Mouse (Mus musculus): ENCODE results near the gene Sdhd. TPM values are rescaled to one million over a fixed set of nuclear protein-coding genes. Genes with fewer than 3 reads are reported as not detected.

Sdhd gene
- polyA plus RNA-seq, 1 experiment from 2014 or later: 746 TPM

DNA sequence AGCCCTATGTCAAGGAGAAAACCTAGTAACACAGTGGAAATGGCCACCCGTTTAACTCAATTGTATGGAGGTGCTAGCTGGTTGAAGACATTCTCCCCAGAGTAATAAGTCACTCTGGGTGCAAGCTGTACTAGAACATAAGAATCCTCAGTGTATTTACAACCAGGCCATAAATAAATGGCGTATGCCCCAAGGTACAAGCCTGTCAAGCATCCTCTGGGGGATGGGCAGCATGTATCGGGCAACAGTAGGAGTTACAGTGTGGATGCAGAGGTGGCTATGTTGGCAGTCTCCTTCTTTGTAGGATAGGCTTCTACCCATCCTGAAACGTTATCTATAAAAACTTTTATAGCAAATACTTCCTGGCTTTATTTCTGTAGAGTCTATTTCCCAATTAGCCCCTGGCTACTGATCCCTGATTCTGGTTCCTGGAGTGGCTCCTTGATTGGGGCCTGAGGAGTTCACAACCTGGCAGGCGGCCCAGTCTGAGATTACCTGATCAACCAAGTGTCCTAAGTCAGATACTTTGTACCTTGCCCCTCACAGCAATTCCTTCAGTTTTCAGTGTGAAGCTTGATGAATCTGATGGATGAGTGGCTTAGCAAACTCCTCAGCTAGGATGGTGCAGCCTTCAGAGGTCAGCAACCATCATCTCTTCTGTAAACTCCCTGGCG, 18.3 kb downstream of the Sdhd start:
- no peaks in the 10 kb centered on the region for H3K4me1 ChIP-seq (replicated peaks)
- no peaks in the 10 kb centered on the region for H3K27me3 ChIP-seq
- no peaks in the 10 kb centered on the region for H3K9me3 ChIP-seq (replicated peaks)
- WGBS: 78% methylated on average over 6 of the region's 6 CpGs
- ATAC-seq (replicated peaks; ENCODE audit: insufficient number of reproducible peaks, insufficient read depth, low FRiP score, low read depth): no peak
- no peak overlapping the region for H3K4me3 ChIP-seq
- H3K27ac ChIP-seq: no peak overlapping the region
- H3K4me2 ChIP-seq: no peak overlapping the region
- no peak overlapping the region for H3K9ac ChIP-seq
- no peaks in the 10 kb centered on the region for H3K36me3 ChIP-seq

DNA sequence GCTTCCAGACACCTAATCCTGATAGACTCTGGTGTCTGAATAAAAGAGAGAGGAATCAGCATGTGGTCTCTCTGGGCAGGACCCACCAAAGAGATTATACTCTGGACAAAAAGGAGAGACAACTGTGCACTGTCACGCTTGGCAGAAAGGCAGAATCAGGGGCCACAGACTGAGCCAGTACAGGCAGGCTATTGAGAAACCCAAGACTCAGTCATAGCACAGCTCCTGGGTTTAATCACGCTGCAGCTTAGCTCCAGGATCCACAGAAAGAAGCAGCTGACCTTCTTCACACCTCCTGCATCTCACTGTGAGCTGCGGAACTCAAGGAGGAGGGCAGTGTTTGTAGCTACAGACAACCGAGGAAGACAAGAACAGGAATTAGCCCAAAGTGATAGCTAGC, 23.2 kb downstream of the Sdhd start:
- 39% methylated on average over 4 of the region's 4 CpGs for WGBS
- Histone ChIP-seq H3K4me1 (replicated peaks) (no peaks in the 10 kb centered on the region), H3K27ac (no peak overlapping the region), H3K4me2 (no peak overlapping the region), H3K9ac (no peak overlapping the region), H3K4me3 (no peak overlapping the region), H3K36me3 (no peaks in the 10 kb centered on the region), H3K9me3 (replicated peaks) (no peaks in the 10 kb centered on the region), H3K27me3 (no peaks in the 10 kb centered on the region)
- ATAC-seq (replicated peaks; ENCODE audit: insufficient number of reproducible peaks, insufficient read depth, low FRiP score, low read depth): no peak

DNA sequence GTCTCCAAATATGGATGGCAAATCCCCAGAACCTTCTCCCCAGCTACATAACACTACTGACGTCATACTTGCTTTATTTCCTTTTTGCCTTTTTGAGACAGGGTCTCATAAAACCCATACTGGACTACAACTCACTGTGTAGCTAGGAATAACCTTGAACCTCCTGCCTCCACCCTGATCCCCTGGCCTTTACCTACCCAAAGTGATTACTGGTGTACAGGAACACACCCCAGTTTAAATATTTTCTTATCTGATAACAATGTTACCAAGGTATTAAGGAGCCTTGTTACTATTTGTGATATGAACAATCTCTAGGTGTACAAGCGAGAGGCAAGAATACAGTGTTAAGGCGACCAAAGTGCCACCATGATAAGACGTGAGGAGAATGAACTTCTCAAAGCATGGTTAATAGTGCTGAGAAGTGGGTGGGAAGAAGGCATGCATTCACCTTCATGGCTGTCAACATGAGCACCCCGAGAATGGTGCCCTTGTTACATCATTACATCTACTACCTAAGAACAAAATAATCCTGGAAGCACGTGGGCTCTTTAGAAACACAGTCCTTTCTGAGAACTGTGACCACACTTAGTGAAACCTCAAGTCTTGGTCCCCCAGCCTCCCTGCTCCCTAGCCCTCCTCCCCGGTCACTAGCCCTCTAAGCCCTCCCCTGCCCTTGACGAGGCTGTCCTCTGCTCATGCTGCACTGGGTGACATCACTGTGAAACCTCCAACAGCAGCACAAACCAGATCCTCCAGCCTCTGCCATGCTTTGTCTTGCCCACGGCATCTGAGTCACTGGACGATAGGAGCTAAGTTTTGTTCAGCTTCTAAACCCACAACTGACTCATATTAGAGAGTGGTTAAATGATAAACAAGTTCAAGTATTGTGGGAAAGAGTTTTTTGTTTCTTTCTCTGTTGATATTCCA, 33.8 kb downstream of the Sdhd start:
- Histone ChIP-seq H3K9ac (no peak overlapping the region), H3K4me2 (no peak overlapping the region), H3K4me3 (no peak overlapping the region), H3K9me3 (replicated peaks) (no peaks in the 10 kb centered on the region), H3K27ac (no peak overlapping the region), H3K27me3 (no peaks in the 10 kb centered on the region), H3K36me3 (no peaks in the 10 kb centered on the region), H3K4me1 (replicated peaks) (no peaks in the 10 kb centered on the region)
- no peak for ATAC-seq (replicated peaks; ENCODE audit: insufficient number of reproducible peaks, insufficient read depth, low FRiP score, low read depth)
- WGBS: 57% methylated on average over 10 of the region's 10 CpGs

DNA sequence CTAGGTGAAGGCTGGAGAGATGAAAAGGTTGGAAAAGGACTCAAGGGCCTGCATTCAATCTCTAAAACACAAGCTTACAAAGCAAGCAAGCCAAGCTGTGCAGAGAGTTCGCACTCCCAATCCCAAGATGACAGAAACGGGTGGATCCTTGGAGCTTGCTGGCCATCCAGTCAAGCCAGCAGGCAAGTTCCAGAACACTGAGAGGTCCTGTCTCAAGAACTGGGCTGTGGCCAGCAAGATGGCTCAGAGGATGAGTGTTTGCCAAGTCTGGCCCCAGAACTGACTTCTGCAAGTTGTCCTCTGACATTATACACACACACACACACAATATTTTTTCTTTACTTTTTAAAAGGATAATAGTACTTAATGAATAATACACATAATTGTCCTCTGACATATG, 35.7 kb downstream of the Sdhd start:
- Histone ChIP-seq H3K4me3 (no peak overlapping the region), H3K27me3 (no peaks in the 10 kb centered on the region), H3K9ac (no peak overlapping the region), H3K36me3 (no peaks in the 10 kb centered on the region), H3K27ac (no peak overlapping the region), H3K4me1 (replicated peaks) (no peaks in the 10 kb centered on the region), H3K4me2 (no peak overlapping the region), H3K9me3 (replicated peaks) (no peaks in the 10 kb centered on the region)
- no peak for ATAC-seq (replicated peaks; ENCODE audit: insufficient number of reproducible peaks, insufficient read depth, low FRiP score, low read depth)
- WGBS: 79% methylated on average over 2 of the region's 2 CpGs

DNA sequence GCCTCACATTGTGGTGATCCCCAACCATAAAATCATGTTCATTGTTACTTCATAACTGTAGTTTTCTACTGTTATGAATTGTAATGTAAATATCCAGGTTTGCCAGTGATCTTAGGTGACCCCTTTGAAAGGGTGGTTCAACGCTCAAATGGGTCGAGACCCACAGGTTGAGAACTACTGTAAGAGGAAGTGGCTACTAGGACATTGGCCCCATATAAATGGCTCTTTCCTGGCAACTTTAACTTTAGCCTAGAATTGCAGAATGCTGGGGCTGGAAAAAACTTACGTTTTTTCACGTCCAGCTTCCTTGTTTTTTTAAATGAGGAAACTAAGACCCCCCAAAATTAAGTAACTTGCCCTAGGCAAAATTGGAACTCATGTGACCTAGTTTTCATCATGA, 36.2 kb downstream of the Sdhd start:
- Histone ChIP-seq H3K4me2 (no peak overlapping the region), H3K4me3 (no peak overlapping the region), H3K27me3 (no peaks in the 10 kb centered on the region), H3K9me3 (replicated peaks) (no peaks in the 10 kb centered on the region), H3K9ac (no peak overlapping the region), H3K4me1 (replicated peaks) (no peaks in the 10 kb centered on the region), H3K27ac (no peak overlapping the region), H3K36me3 (no peaks in the 10 kb centered on the region)
- 77% methylated on average over 4 of the region's 4 CpGs for WGBS
- no peak for ATAC-seq (replicated peaks; ENCODE audit: insufficient number of reproducible peaks, insufficient read depth, low FRiP score, low read depth)

DNA sequence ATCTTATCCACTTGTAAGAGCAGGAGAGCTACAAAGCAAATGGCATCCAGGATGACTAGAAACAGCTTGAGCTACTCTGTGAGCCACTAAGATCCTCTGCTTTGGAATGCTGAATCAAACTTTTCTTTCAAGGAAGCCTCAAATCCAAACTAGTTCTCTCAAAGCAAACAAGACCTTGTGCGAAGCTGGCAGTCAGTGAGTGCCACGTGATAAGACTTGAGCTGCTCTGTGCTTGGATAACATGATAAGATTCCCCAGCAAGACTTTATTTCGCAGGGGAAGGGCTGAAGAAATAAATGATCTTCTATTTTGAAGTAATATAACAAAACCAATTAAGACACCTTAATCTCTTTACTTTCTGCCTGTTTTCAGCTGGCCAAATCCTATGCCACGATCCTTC, 37.7 kb downstream of the Sdhd start:
- Histone ChIP-seq H3K4me3 (no peak overlapping the region), H3K27me3 (no peaks in the 10 kb centered on the region), H3K4me2 (no peak overlapping the region), H3K9ac (no peak overlapping the region), H3K27ac (no peak overlapping the region), H3K36me3 (no peaks in the 10 kb centered on the region), H3K9me3 (replicated peaks) (no peaks in the 10 kb centered on the region), H3K4me1 (replicated peaks) (no peaks in the 10 kb centered on the region)
- ATAC-seq (replicated peaks; ENCODE audit: insufficient number of reproducible peaks, insufficient read depth, low FRiP score, low read depth): no peak
- WGBS: 37% methylated on average over 4 of the region's 4 CpGs

DNA sequence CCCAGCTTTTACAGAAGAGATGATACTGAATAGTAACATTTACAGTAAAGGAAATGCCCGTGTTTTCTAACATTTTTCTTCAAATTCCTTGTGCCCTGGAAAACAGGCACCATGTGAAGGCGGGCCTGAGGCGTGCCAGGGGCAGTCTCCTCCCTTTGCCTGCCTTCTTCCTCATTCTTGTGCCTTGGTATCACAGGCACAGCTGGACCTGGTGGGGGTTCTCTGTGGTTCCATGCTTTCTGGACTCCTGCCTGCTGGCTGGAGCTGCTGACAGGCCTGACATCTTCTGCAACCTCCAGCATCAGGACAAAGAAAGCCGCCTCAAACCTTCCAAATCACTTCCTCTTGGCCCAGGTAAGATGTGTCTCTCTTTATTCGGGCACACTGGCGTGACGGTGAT, 38.4 kb downstream of the Sdhd start:
- ATAC-seq (replicated peaks; ENCODE audit: insufficient number of reproducible peaks, insufficient read depth, low FRiP score, low read depth): no peak
- H3K36me3 ChIP-seq: no peaks in the 10 kb centered on the region
- no peaks in the 10 kb centered on the region for H3K4me1 ChIP-seq (replicated peaks)
- H3K27ac ChIP-seq: no peak overlapping the region
- H3K9ac ChIP-seq: no peak overlapping the region
- no peaks in the 10 kb centered on the region for H3K27me3 ChIP-seq
- no peak overlapping the region for H3K4me3 ChIP-seq
- no peak overlapping the region for H3K4me2 ChIP-seq
- no peaks in the 10 kb centered on the region for H3K9me3 ChIP-seq (replicated peaks)
- 57% methylated on average over 7 of the region's 7 CpGs for WGBS

DNA sequence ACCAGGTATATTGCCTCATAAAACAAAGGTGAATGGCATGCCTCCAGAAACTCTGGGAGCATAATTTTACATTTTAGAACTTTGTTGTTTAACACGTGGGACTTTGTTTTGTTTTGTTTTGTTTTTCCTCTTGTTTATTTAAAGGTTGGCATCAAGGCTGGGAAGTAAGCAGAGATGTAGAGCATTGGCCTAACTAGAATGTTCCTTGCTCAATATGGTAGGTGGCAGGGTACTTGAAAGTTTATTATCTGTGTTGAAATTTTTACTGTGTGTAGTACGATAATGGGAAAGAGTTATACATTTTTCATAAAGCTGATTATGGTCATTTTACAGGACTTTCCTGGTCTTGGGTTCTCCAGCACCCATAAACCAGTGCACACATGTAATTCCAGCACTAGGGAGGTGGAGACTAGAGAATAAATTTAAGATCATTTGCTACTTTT, 41.7 kb downstream of the Sdhd start:
- no peak for ATAC-seq (replicated peaks; ENCODE audit: insufficient number of reproducible peaks, insufficient read depth, low FRiP score, low read depth)
- 73% methylated on average over 2 of the region's 2 CpGs for WGBS

DNA sequence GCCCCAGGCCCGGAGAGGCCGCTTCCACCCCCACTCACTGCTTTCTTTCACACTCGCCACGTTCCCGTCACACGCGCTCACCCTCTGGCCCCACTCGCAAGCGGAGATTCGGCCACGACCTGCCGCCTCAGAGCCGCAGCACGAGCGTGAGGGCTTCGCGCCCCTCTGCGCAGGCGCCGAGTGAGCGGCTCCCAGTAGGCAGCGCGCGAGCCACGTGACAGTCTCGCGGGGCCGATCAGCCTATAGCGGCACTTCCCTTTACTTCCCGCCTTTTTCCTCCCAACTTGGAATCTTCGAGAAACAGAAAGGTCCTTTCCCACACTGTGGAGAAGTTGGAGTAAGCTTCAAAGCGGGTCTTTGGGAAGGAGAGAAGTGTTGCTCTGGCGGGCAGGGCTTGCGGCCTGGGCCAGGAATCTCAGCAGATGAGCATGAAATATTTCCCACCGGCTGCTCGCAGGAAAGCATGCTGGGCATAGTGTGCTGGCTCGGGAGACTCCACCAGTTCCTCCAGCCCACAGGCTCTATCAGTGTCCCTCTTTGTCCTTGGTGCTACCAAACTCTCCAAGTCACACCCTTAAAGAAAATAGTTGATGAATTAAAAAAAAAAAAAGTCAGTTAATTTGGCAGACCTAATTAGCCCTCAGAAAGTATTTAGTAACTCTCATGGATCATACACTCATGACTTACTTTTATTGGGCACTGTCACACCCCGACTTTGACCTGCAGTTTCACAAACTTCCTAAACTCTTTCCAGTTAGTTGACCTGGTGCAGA, 42.3 kb downstream of the Sdhd start, which contains the start of gene Tex12:
TSS of gene Tex12 (minus strand) at position 181 of the 773 bp plus-strand sequence.
- WGBS: 84% methylated on average over 38 of the region's 38 CpGs
- Histone ChIP-seq H3K4me3 (no peak within 1 kb of the TSS), H3K9me3 (replicated peaks) (no peaks in the 10 kb centered on the region), H3K36me3 (no peaks in the 10 kb centered on the region), H3K9ac (no peak within 1 kb of the TSS), H3K4me2 (no peak within 1 kb of the TSS), H3K27ac (no peak within 1 kb of the TSS), H3K27me3 (0 out of 2 replicates have a peak, but pooled peaks cover 3% of the 10 kb centered on the region), H3K4me1 (replicated peaks) (no peaks in the 10 kb centered on the region)
- ATAC-seq (replicated peaks; ENCODE audit: insufficient number of reproducible peaks, insufficient read depth, low FRiP score, low read depth): no peak

More for the DNA sequence above, 41.7 kb downstream of the Sdhd start:
- Histone ChIP-seq H3K36me3 (no peaks in the 10 kb centered on the region), H3K4me2 (no peak overlapping the region), H3K9ac (no peak overlapping the region), H3K4me1 (replicated peaks) (no peaks in the 10 kb centered on the region), H3K4me3 (no peak overlapping the region), H3K27me3 (0 out of 2 replicates have a peak, but pooled peaks cover 3% of the 10 kb centered on the region), H3K27ac (no peak overlapping the region), H3K9me3 (replicated peaks) (no peaks in the 10 kb centered on the region)

DNA sequence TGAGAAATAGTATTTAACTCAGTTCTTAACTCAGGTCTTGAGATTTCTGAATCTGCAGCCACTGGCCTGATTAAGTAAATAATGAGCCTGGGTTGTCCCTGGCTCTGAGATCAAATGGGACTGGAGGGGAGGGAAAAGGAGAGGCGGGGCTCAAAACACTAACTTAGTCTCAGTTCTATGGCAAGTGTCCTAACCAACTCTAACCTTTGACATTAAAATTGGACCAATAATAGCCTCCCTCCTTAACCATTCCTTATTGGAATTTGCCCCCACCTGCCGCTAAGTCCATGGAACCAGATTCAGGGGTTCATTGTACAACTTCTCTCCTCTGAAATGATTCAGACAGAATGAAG, 48.5 kb downstream of the Sdhd start, which contains the start of gene Bco2:
TSS of gene Bco2 (minus strand) at position 88 of the 353 bp plus-strand sequence.
- Histone ChIP-seq H3K27ac (no peak within 1 kb of the TSS; the same call in 1 of the 2 replicates), H3K9ac (no peak within 1 kb of the TSS), H3K9me3 (replicated peaks) (no peaks in the 10 kb centered on the region), H3K27me3 (0 out of 2 replicates have a peak, but pooled peaks cover 3% of the 10 kb centered on the region), H3K4me1 (replicated peaks) (0 out of 2 replicates have a peak, but pooled peaks cover 2% of the 10 kb centered on the region), H3K4me2 (peak within 1 kb of the TSS; percentile 36; the same call in 1 of the 2 replicates), H3K36me3 (no peaks in the 10 kb centered on the region), H3K4me3 (no peak within 1 kb of the TSS)
- 49% methylated on average over 2 of the region's 2 CpGs for WGBS
- no peak for ATAC-seq (replicated peaks; ENCODE audit: insufficient number of reproducible peaks, insufficient read depth, low FRiP score, low read depth)

Data from heart, embryonic 15.5 days (tissue).